Mouse (Mus musculus) T-helper 2 cell (primary cell): Measurements from ENCODE around the gene Fam214b.

ENCODE experiments used
- in situ Hi-C: fragments of 300-600 bp; cut with MboI, MseI; formaldehyde crosslinking; loops from one replicate; pipeline ENCODE4 v1.15.1; 2025; ENCODE audit warnings: high pct_unique_total_duplicates

Gene Fam214b

DNA sequence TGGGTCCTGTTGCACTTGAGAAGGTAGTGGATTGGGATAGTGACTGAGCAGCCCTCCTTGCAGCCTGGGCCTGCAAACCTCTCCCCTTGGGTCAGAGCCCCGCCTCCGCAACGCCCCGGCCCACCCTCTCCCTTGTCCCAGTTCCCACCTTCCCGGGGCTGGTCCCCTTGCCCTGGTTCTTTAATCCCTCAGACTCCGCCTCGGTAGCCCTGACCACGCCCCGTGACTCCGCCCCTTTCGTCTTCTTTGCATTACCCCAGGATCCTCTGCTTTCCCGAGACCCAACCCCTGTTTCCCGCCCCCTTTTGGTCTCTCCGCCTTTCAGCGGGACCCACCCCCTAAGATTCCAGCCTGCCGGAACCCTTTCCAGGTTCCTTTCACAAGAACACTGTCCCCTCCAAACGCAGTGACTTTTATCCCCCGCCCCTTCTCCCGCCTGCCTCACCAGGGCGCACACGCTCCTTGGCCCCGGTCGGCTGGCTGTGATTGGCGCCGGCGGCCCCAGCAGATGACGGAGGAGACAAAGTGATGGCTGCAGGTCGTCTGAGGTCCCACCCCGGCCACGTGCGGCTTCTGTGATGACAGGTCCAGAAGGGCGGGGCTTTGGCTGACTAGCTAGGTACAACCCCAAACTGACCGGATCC is at the start of gene Fam214b:
Fam214b (minus strand) TSS at position 562 of the 644 bp plus-strand sequence.
- in situ Hi-C loops, result loop anchor here (5.0 to 10.0 kb wide), 3 partner anchors 399 to 1318 kb away; partner anchors contain the start of genes Glipr2 and Tesk1

DNA sequence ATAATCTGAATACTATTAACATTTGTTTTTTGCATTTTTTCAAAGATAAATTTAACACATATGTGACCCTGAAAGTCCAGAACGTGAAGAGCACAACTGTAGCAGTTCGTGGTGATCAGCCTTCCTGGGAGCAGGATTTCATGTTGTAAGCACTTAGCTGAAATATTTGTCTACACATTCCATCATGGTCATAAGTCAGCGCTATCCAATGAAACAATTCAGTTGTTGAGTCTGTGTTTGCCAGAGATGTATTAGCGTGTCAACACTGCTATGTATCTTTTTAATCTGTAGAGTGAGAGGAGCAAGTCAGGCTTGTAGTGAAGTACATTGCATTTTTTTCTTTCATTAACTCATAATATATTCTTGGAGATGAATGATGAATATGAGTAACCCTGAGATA is 45.2 kb upstream of the Fam214b start:
- in situ Hi-C loops, result no loop called here

DNA sequence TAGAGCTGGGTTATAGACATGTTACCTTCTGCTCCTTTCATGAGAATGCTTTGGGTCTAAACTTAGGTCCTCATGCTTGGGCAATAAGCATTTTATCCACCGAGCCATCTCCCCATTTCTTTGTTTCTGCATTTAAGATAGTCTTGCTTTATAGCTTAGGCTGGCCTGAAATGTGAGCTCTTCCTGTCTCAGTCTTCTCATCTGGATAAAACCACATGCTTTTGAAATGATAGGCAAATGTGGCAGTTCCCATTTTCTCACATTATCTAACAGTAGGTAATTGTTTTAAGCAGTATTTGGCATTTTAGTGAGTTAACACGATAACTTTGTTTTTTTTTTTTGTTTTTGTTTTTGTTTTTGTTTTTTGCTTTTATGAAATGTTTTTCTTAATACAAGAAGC is 43.9 kb upstream of the Fam214b start:
- in situ Hi-C loops, result loop anchor here (10.0 kb wide), 1 partner anchor 1655 kb away; no protein-coding TSS in a partner anchor

DNA sequence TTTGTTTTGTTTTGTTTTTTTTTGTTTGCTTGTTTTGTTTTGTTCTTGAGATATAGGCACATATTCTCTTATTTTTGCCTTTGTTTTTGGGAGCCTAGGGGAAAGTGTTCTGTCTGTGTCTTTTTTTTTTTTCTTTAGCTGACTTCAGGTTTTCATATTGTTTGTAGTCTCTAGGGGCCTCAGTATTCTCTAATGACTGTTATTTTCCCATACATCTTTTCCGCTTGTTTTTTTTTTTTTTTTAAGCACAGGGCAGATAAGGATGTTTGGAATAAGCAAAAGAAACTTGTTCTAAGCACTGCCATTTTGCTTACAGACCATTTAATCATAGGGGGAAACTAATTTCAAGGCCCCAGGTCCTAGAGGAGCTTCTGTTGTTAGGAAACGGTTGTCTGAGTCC is 36.4 kb upstream of the Fam214b start:
- in situ Hi-C loops, result loop anchor here (10.0 kb wide), 1 partner anchor 1648 kb away; no protein-coding TSS in a partner anchor

DNA sequence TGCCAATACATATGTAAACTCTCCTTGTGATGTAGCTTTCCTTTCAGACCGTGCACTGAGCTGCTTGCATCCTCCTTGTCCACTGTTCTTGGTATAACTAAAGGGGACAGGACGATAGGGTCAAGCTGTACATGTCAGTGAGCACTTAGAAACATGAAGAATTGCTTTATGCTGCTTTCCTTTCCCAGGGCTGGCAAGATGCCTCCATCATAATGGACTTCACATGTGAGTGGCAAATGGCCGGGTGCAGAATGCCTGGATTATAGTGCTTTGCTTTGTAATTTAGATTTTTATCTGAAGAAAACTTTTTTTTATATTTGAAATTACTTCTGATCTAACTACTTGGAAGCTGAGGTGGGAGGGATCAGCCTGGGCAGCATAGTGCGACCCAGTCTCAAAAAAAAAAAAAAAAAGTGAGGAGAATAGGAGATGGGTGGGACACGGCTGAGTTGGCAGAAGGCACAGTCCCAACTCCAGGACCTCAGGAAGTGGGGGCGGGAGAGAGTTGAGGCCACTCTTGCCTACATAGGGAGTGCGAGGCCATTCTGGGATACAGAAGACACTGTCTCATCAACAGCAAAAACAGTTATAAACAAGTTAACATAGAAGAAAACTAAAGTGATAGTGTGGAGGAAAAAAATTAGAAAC is 32.2 kb upstream of the Fam214b start:
- in situ Hi-C loops, result no loop called here

DNA sequence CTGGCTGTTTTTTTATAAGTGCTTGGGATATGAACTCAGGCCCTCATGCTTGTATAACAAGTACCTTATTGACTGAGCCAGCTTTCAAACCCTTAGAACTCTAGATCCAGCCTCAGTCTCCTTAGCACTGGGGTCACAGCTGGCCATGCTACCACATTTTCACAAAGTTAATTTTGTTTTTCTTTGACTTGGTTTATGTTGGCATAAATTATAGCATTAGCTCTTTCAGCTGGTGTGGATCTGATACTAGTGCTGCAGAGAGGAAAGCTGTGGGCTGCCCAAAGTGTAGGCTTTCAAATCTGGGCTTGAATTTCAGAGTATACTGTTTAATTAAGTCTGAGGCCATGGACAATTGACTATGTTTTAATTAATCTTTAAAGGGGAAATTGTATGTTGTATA is 28.9 kb upstream of the Fam214b start:
- in situ Hi-C loops, result no loop called here

DNA sequence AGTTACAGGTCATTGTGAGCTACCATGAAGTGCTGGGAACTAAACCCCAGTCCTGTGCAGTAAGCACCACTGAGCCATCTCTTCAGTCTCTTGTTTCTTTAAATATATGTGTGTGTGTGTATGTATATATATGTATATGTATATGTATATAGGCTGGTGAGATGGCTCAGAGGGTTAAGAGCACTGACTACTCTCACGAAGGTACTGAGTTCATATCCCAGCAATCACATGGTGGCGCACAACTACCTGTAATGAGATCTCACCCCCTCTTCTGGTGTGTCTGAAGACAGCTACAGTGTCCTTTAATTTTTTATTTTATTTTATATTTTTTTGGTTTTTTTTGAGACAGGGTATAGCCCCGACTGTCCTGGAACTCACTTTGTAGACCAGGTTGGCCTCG is 19.5 kb upstream of the Fam214b start:
- in situ Hi-C loops, result no loop called here

DNA sequence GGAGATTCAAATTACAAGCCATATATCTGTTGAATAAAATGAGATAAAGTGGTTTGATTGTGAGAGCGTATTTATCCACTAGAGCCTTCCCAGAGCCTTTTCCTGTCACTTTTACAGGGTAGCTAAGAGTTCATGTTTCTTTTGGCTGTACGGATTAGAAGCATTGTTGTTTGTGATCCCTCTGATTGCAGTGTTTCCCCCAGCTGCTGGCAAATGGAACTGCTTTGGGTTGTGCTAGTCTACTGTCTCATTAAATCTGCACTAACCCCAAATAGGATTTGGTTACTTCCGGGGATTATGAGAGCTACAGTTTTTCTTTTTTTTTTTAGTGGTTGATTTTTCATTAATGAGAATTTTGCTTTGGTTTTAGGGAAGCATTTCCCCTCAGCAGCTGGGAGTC is 14.3 kb upstream of the Fam214b start:
- in situ Hi-C loops, result no loop called here

DNA sequence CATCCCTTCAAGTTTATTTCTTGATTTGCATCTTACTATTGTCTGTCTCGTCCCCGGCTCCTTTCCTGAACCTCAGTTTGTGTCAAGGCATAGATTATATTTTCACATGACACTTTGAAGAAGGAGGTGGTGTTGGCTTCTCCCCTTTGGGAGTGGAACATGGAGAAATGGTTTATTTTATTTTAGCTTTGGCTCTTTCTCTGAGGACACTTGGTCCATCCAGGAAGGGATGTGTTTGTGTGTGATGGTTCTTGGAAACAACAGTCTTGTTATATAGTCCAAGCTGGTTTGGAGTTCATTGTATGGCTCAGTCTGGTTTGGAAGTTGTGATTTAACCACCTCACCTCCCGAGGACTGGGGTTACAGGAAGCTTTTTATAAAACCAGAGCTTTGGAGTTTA is 13.7 kb upstream of the Fam214b start:
- in situ Hi-C loops, result no loop called here

DNA sequence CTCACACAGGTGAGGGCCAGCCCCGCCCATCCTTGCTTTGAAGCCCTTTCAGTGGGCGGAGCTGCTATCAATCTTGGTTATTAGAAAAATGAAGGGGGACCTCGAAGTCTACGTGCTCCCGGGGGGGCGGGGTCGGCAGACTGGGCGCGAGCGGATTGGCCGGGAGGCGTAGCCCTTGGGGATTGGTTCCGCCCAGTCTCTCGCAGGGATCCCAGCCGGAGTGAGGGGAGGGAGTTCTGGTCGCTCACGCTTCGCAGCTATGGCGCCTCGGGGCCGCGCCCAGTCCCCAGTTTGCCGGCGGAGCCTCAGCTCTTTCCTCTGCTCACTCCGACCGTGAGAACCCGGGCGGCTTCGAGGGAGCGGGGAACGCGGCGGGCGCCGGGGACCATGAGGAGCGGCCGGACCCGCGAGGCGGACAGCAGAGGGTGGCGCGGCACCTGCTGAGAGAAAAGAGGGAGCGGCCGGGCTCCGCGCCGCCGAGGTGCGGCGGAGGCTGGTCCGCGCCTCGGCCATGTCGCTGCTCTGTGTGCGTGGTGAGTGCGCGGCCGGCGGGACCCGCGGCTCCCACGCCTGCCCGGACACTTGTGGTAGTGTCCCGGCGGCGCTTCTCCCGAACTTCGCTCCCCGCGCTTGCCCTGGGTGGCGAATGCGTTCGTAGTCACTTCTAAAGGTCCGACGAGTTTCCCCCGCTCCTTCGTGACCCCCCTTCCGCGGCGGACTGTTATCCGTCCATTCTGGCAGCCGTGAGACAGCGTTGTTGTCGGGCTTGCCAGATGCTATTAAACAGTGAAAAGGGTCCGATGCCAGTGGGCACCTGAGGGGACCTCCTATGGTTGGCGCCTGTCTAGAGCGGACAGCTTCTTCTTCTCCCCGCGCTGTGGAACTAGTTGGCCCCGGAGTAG is 13.0 kb upstream of the Fam214b start, which contains the start of gene Unc13b:
Unc13b (plus strand) TSS at position 201 of the 902 bp plus-strand sequence.
- in situ Hi-C loops, result no loop called here

DNA sequence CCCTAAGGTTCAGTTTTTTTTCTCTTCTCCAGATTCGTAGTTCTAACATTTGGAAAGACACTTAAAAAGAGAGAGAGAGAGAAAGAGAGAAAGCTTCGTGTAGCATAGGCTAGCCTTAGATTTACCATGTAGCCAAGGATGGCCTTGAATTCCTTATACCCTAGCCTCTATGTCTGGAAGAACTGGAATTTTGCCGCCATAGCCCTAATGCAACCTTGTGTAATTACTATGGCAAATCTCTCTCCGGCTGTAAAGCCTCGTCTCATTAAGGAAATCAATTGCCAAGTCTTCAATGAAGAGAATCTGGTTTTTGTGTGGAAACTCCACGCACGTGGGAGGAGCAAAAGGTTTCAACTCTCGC is 12.4 kb upstream of the Fam214b start:
- in situ Hi-C loops, result no loop called here

DNA sequence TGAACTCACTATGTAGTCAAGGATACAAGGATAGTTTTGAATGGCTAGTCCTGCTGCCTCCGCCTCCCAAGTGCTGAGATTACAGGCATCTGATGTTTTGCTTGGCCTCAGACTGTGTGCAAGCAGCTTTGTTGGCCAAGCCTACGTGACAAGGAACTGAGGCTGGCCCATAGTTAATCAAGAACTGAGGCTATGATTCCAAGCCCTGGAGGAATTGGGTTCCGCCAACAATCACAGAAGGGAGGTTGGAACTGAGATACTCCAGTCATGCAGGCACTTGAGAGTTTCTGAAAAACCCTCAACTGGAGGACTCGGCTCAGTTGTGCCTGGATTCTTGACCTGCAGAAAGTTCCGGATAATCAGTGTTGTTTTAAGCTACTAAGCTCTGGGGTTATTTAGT is 11.6 kb upstream of the Fam214b start:
- in situ Hi-C loops, result no loop called here

DNA sequence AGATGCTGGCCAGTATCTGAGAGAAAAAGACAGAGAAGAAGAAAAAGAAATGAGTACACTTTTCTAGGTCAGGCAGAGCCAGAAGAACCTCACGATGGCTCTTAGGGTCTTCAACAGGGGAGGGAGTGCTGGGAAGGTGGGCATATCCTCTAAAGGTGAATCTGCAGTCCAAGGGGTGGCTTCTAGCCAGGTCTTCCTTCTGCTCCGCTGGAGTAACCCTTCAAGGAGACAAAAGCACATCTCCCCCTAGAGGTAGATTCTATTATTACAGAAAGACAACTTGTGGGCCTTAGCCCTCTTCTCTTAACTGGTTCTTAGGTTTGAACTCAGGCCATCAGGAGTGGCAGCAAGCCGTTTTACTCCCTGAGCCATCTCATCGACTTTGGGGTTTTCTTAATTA is 6.6 kb upstream of the Fam214b start:
- in situ Hi-C loops, result no loop called here

DNA sequence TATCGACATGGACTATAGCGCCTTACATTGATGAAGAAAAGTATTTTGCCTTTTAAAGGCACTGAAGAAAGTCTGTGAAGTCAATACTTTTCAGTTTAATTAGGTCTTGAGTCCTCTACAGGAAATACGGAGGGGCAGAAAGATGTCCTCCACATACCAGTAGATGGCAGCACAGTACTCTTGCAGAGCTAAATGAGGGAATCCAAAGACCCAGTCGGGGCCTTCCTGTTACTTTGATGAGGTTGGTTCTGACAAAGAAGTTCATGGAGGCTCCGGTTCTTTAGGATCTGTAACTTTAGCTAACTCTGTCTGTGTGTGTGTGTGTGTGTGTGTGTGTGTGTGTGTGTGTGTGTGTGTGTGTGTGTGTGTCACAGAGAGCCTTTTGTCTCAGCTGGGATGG is 1.2 kb upstream of the Fam214b start:
- in situ Hi-C loops, result loop anchor here (5.0 to 10.0 kb wide), 3 partner anchors 398 to 1320 kb away; partner anchors contain the start of genes Glipr2 and Tesk1

DNA sequence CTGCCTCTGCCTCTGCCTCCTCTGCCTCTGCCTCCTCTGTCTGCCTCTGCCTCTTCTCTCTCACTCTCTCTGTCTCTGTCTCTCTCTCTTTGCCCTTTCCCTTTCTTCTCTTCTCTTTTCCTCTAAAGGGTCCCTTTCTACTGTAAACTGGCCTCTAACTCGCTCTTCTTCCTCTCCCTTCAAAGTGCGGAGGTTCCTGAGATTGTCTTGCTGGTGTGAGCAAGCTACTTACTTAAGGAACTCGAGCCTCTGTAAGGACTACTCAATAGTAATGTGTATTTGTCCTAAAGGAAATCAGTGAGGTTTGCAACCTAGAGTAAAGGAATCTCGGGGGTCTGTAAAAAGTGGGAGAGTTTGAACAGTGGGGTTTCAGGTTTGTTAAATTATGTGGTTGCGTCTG is 587 bp upstream of the Fam214b start:
- in situ Hi-C loops, result loop anchor here (5.0 to 10.0 kb wide), 3 partner anchors 398 to 1319 kb away; partner anchors contain the start of genes Glipr2 and Tesk1

DNA sequence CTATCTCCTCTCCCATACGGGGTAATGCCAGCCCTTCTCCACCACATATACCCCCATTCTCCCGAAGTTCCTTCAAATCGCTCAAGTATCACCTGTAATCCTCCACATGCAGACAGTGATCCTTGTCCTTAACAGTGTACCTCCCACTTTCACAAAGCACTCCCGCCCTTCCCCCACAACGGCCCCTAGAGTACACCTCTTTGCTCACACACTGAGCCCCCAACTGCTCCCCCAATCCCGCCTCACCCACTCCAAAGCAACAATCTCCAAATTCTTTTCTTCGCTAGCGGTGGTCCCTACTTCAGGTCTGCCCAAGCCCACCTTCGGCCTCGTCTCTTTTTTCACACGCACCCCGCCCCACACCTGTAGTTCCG is 748 bp downstream of the Fam214b start:
- in situ Hi-C loops, result loop anchor here (5.0 to 10.0 kb wide), 3 partner anchors 400 to 1318 kb away; partner anchors contain the start of genes Glipr2 and Tesk1

DNA sequence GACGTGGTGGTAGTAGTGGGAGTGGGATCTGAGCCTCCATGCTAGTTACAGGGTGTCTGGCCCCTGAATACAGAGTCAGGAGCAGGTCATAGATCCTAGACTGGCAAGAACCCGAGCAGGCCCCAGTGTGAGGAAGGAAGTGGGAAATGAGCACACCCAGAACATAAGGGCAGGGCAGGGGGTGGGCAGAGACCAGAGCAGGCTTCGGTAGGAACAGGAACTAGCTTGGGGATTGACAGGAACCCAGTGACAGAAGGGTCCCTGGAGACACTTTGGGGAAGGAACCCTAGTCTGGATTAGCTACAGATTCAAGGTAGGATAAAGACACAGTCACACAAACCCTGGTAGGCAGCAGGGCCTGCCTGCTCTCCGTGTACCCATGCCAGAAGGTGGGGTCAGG is 1.3 kb downstream of the Fam214b start:
- in situ Hi-C loops, result loop anchor here (5.0 to 10.0 kb wide), 3 partner anchors 400 to 1317 kb away; partner anchors contain the start of genes Glipr2 and Tesk1

DNA sequence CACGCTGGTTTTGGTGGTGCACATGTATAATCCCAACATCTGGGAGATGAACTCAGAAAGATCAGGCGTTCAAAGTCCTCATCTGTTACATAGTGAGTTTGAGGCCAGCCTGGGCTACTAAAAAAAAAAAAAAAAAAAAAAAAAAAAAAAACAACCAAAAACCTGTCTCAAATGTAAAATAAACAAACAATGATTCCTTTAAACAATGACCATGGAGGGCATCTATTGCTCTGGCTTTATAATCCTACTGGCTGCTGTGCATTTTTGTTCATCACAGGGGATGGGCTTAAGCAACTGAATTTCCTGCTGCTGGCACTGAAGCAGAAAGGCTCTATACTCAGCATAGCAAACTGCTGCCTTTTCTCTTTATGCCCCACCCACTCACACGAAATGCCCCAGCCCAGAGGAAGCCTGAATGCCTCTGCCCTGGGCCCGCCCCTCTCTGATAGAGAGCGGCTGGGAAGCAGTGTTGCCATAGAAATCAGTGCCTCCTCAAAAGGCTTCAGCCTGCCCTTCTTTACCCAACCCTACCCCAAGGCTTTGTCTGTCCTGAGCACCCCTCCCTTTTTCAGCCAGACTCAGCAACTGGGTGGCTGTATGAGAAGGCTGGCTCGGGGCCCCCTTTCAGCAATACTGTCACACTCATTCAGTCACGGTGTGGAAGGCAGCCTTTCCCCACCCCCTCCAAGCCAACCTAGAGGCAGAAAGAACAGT is 2.2 kb downstream of the Fam214b start:
- in situ Hi-C loops, result loop anchor here (10.0 kb wide), 2 partner anchors 401 to 911 kb away; partner anchors contain the start of genes Glipr2 and Tesk1

DNA sequence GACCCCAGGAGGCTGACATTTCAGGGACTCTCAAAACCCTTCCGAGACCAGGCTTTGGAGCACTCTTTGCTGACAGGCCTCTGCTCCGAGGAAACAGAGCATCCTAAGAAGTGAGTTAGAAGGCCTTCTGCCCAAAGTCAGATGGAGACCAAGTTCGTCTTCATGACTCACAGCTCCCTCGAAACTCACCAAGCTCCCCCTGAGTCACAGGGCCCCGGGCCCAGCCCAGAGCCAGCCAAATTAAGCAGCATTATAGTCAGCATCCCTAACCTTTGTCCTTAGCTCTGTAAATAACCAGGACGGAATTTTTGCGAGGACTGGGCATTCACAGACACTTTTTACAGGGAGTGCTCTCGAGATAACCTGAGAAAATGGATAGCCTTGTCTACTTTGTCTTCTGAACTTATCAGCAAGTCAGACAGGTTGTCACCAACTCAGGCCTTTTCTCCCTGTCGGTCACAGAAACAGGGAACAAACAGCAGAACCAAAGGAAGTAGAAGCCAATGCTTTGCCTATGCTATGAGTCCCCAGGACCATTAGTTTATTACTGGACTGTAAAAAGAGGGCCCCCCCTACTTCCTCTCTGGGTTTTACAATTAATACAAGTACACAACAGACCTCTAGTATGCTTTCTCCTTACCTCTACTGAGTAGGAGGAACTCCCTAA is 5.0 kb downstream of the Fam214b start:
- in situ Hi-C loops, result loop anchor here (10.0 kb wide), 2 partner anchors 404 to 914 kb away; partner anchors contain the start of genes Glipr2 and Tesk1

DNA sequence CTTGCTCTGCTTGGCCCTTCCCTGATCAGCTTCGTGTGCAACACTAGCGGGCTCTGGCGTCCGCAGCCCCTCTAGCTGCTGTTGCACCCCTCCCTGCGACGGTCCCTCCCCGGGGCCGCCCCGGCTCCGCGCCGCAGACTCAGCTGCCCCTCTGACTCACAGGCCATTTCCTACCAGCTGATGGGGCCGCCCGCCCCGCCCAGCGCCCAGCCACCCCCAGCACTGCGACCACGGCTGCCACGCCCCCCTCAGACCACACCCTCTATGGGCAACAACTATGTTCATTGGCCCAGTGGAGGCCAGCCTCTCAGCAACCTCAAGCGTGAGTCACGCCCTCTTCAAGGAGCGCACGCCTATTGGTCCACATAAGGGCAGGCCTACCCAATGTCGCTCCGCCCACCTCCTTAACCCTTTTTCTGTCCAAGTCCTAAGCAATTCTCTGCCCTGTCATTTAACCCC is 5.9 kb downstream of the Fam214b start:
- in situ Hi-C loops, result loop anchor here (10.0 kb wide), 2 partner anchors 405 to 915 kb away; partner anchors contain the start of genes Glipr2 and Tesk1
